Mouse (Mus musculus): ENCODE results near the gene Syt1. TPM values are rescaled to one million over a fixed set of nuclear protein-coding genes. Genes with fewer than 3 reads are reported as not detected.
A peak's percentile ranks its signal among the peaks of the same experiment; 100 is the strongest.

Syt1 gene
- 0.12 and 0.17 TPM in 2 replicates for polyA plus RNA-seq (2015; fragmentation: Nextera tagmentation; extraction: Ambion mirVana)

- peak; percentile 86 for ATAC-seq
- no peak within 1 kb of the TSS for H3K27ac ChIP-seq (ENCODE audit: low read length)
- H3K4me2 ChIP-seq (replicated peaks; ENCODE audit: low read depth, low read length), result peak within 1 kb of the TSS; percentile 53
- no peak within 1 kb of the TSS for H3K9ac ChIP-seq (replicated peaks; ENCODE audit: low read depth)
- DNase-seq (ENCODE audit: low spot score), result peak; percentile 11
- TF ChIP-seq EP300 (IDR thresholded peaks at IDR 0.05) (no peak), CTCF (IDR thresholded peaks at IDR 0.05) (no peak)
- peak within 1 kb of the TSS; percentile 26 for H3K4me3 ChIP-seq (ENCODE audit: low read depth, low read length)
- no peaks in the 10 kb centered on the region for H3K9me3 ChIP-seq (ENCODE audit: low read length)
- no peaks in the 10 kb centered on the region for H3K36me3 ChIP-seq (ENCODE audit: insufficient read depth, low read length)
- WGBS, result under 1% methylated on average over 35 of the region's 37 CpGs
- peaks cover 3% of the 10 kb centered on the region; the same call in 1 of the 2 replicates for H3K4me1 ChIP-seq (ENCODE audit: insufficient read depth, low read depth, low read length)
- 0 out of 2 replicates have a peak, but pooled peaks cover 5% of the 10 kb centered on the region for H3K27me3 ChIP-seq (replicated peaks; ENCODE audit: insufficient read depth, low read length)
These were observed at the start of gene Syt1 for GRCm38 (mm10) chr10:109010241-109011193. Syt1 (minus strand) TSS chr10:109010982.

GRCm38 (mm10) chr10:109056500-109056899, 45.7 kb upstream of the Syt1 start:
- no peak overlapping the region for H3K27ac ChIP-seq (ENCODE audit: low read length)
- no peaks in the 10 kb centered on the region for H3K4me1 ChIP-seq (ENCODE audit: insufficient read depth, low read depth, low read length)
- no peak for DNase-seq (ENCODE audit: low spot score)
- no peak overlapping the region for H3K9ac ChIP-seq (replicated peaks; ENCODE audit: low read depth)
- H3K36me3 ChIP-seq (ENCODE audit: insufficient read depth, low read length), result no peaks in the 10 kb centered on the region
- no peak for ATAC-seq
- H3K4me3 ChIP-seq (ENCODE audit: low read depth, low read length), result no peak overlapping the region
- no peaks in the 10 kb centered on the region for H3K27me3 ChIP-seq (replicated peaks; ENCODE audit: insufficient read depth, low read length)
- WGBS, result 74% methylated on average over 6 of the region's 6 CpGs
- no peaks in the 10 kb centered on the region for H3K9me3 ChIP-seq (ENCODE audit: low read length)
- TF ChIP-seq EP300 (IDR thresholded peaks at IDR 0.05), result no peak
- no peak for TF ChIP-seq CTCF (IDR thresholded peaks at IDR 0.05)
- no peak overlapping the region for H3K4me2 ChIP-seq (replicated peaks; ENCODE audit: low read depth, low read length)

- WGBS, result 57% methylated on average over 5 of the region's 5 CpGs
- Histone ChIP-seq H3K9ac (replicated peaks; ENCODE audit: low read depth) (no peak overlapping the region), H3K4me2 (replicated peaks; ENCODE audit: low read depth, low read length) (no peak overlapping the region), H3K27ac (ENCODE audit: low read length) (no peak overlapping the region), H3K9me3 (ENCODE audit: low read length) (no peaks in the 10 kb centered on the region), H3K27me3 (replicated peaks; ENCODE audit: insufficient read depth, low read length) (no peaks in the 10 kb centered on the region), H3K36me3 (ENCODE audit: insufficient read depth, low read length) (no peaks in the 10 kb centered on the region), H3K4me3 (ENCODE audit: low read depth, low read length) (no peak overlapping the region), H3K4me1 (ENCODE audit: insufficient read depth, low read depth, low read length) (no peaks in the 10 kb centered on the region)
- DNase-seq (ENCODE audit: low spot score), result no peak
- ATAC-seq, result no peak
- no peak for TF ChIP-seq CTCF (IDR thresholded peaks at IDR 0.05)
- no peak for TF ChIP-seq EP300 (IDR thresholded peaks at IDR 0.05)
These were observed 36.8 kb upstream of the Syt1 start for GRCm38 (mm10) chr10:109047537-109047936.

GRCm38 (mm10) chr10:109046988-109047387, 36.2 kb upstream of the Syt1 start:
- Histone ChIP-seq H3K36me3 (ENCODE audit: insufficient read depth, low read length) (no peaks in the 10 kb centered on the region), H3K27ac (ENCODE audit: low read length) (no peak overlapping the region), H3K9ac (replicated peaks; ENCODE audit: low read depth) (no peak overlapping the region), H3K4me2 (replicated peaks; ENCODE audit: low read depth, low read length) (no peak overlapping the region), H3K4me3 (ENCODE audit: low read depth, low read length) (no peak overlapping the region), H3K27me3 (replicated peaks; ENCODE audit: insufficient read depth, low read length) (no peaks in the 10 kb centered on the region), H3K9me3 (ENCODE audit: low read length) (no peaks in the 10 kb centered on the region), H3K4me1 (ENCODE audit: insufficient read depth, low read depth, low read length) (no peaks in the 10 kb centered on the region)
- WGBS, result 73% methylated on average over 2 of the region's 2 CpGs
- ATAC-seq, result no peak
- DNase-seq (ENCODE audit: low spot score), result no peak
- no peak for TF ChIP-seq EP300 (IDR thresholded peaks at IDR 0.05)
- TF ChIP-seq CTCF (IDR thresholded peaks at IDR 0.05), result no peak

- Histone ChIP-seq H3K9ac (replicated peaks; ENCODE audit: low read depth) (no peak overlapping the region), H3K4me1 (ENCODE audit: insufficient read depth, low read depth, low read length) (peaks cover 3% of the 10 kb centered on the region; the same call in 1 of the 2 replicates), H3K9me3 (ENCODE audit: low read length) (no peaks in the 10 kb centered on the region), H3K27me3 (replicated peaks; ENCODE audit: insufficient read depth, low read length) (0 out of 2 replicates have a peak, but pooled peaks cover 5% of the 10 kb centered on the region), H3K36me3 (ENCODE audit: insufficient read depth, low read length) (no peaks in the 10 kb centered on the region), H3K27ac (ENCODE audit: low read length) (no peak overlapping the region), H3K4me3 (ENCODE audit: low read depth, low read length) (peak overlapping the region; percentile 26), H3K4me2 (replicated peaks; ENCODE audit: low read depth, low read length) (peak overlapping the region; percentile 53)
- ATAC-seq (peak; percentile 65), DNase-seq (ENCODE audit: low spot score) (peak; percentile 25)
- TF ChIP-seq CTCF (IDR thresholded peaks at IDR 0.05) (no peak), EP300 (IDR thresholded peaks at IDR 0.05) (no peak)
- WGBS, result 2% methylated on average over 27 of the region's 29 CpGs
These were observed 714 bp upstream of the Syt1 start for GRCm38 (mm10) chr10:109011226-109012165.
